Comparison of ENCODE assay signal across 10 mouse cellular contexts in genomic region chr17:42975312-42975996, GRCm38 (mm10). TPM values are rescaled to one million over a fixed set of nuclear protein-coding genes. Genes with fewer than 3 reads are reported as not detected.
DNase-seq lines count a peak whose midpoint lies in the region; ATAC-seq and TF ChIP-seq lines count a peak whose summit lies in the region.
"Had no signal": no experiment of that assay in that cellular context is flagged by ENCODE, and none has a peak within 500 bp of the region (broad histone marks: within the 10 kb centered on the region; RNA-seq: fewer than 3 reads in every experiment).

No protein-coding gene starts in this region.

- TF ChIP-seq POLR2A in kidney, adult 2 months (IDR thresholded peaks at IDR 0.05; ENCODE audit: low read depth, low read length): no peak

- no peak overlapping the region for H3K27ac ChIP-seq in kidney, postnatal 0 days
- no peak overlapping the region for H3K27ac ChIP-seq in kidney, adult 2 months (ENCODE audit: insufficient read depth, low read depth, low read length)
- H3K27ac ChIP-seq: macrophage; neural tube, embryonic 12.5 days had no signal

- H3K4me3 ChIP-seq in kidney, postnatal 0 days (replicated peaks; ENCODE audit: low read depth, low read length): no peak overlapping the region
- no peak overlapping the region for H3K4me3 ChIP-seq in kidney, adult 2 months (ENCODE audit: insufficient read depth, low read depth, low read length)
- H3K4me3 ChIP-seq: neural tube, embryonic 12.5 days had no signal

- no peaks in the 10 kb centered on the region for H3K36me3 ChIP-seq in kidney, postnatal 0 days (ENCODE audit: insufficient read depth, low read length)
- H3K36me3 ChIP-seq in kidney, adult 2 months (ENCODE audit: control insufficient read depth, insufficient read depth, low read length): no peaks in the 10 kb centered on the region
- H3K36me3 ChIP-seq: neural tube, embryonic 12.5 days had no signal

- no peaks in the 10 kb centered on the region for H3K27me3 ChIP-seq in kidney, postnatal 0 days (ENCODE audit: insufficient read depth, low read length)
- H3K27me3 ChIP-seq in kidney, adult 2 months (replicated peaks; ENCODE audit: control insufficient read depth, insufficient read depth, low read length): no peaks in the 10 kb centered on the region
- H3K27me3 ChIP-seq: neural tube, embryonic 12.5 days had no signal

- peak; percentile 13 for DNase-seq in adrenal gland, postnatal 10 days
- no peak for DNase-seq in adrenal gland, postnatal 4 days (ENCODE audit: low spot score in 2 of 2)
- peak; percentile 67 for DNase-seq in kidney, postnatal 0 days (ENCODE audit: low spot score)
- no peak for DNase-seq in kidney, adult 2 months
- DNase-seq in heart, postnatal 10 days: peak; percentile 26 to 44
- DNase-seq in lung, postnatal 25 days (ENCODE audit: low spot score): peak; percentile 59
- DNase-seq in T-cell, adult 2 months (ENCODE audit: low spot score): no peak
- DNase-seq in layer of hippocampus, postnatal 36 days: no peak

- ATAC-seq in kidney, postnatal 0 days (replicated peaks; ENCODE audit: low FRiP score, low read depth): no peak; the same call in 1 of the 2 replicates

- H3K4me1 ChIP-seq in kidney, postnatal 0 days (replicated peaks; ENCODE audit: insufficient read depth, low read length): 0 out of 2 replicates have a peak, but pooled peaks cover 3% of the 10 kb centered on the region
- no peaks in the 10 kb centered on the region for H3K4me1 ChIP-seq in kidney, adult 2 months (ENCODE audit: control insufficient read depth, insufficient read depth, low read length)

- WGBS in kidney, postnatal 0 days: 38% methylated on average over 18 of the region's 18 CpGs
- WGBS in kidney, adult 2 months: 47% methylated on average over 18 of the region's 18 CpGs

- no peaks in the 10 kb centered on the region for H3K9me3 ChIP-seq in kidney, postnatal 0 days (replicated peaks; ENCODE audit: low read length)
- H3K9me3 ChIP-seq: neural tube, embryonic 12.5 days had no signal

- peak overlapping the region; percentile 2; the same call in 1 of the 2 replicates for H3K4me2 ChIP-seq in kidney, postnatal 0 days (ENCODE audit: low read length)
- H3K4me2 ChIP-seq: neural tube, embryonic 12.5 days had no signal

- H3K9ac ChIP-seq in kidney, postnatal 0 days (ENCODE audit: low read depth, low read length): no peak overlapping the region
- H3K9ac ChIP-seq: neural tube, embryonic 12.5 days had no signal

- intact Hi-C loops in heart, postnatal 10 days (cut with DNase I): no loop called here

- TF ChIP-seq CTCF in kidney, postnatal 0 days (IDR thresholded peaks at IDR 0.05; ENCODE audit: low read depth): no peak
- no peak for TF ChIP-seq CTCF in kidney, adult 2 months (conservative IDR thresholded peaks at IDR 0.05; ENCODE audit: insufficient read depth, insufficient read length, low read depth, low read length)

RNA-seq across cellular contexts. Expression of gene Tnfrsf21, which starts 40.9 kb away (rescaled TPM):
- 10 to 100 TPM; 12.6 to 14.7 TPM for total RNA-seq in adrenal gland, postnatal 10 days (2021)
- total RNA-seq in adrenal gland, postnatal 4 days (2021): 10 to 100 TPM; 11.0 to 19.9 TPM
- 52.6 and 53.7 TPM in 2 replicates for polyA plus RNA-seq in kidney, postnatal 0 days (2015; fragmentation: Nextera tagmentation; extraction: Ambion mirVana)
- polyA plus RNA-seq in kidney, adult 2 months (2012; rRNA removed): 178 and 213 TPM in 2 replicates
- 10 to 100 TPM; 16.0 to 20.2 TPM for total RNA-seq in heart, postnatal 10 days (2021)
- 100 to 1,000 TPM; 119 to 127 TPM for total RNA-seq in layer of hippocampus, postnatal 36 days (2021)

Comparison
In these comparisons a context has a peak if more than half of its experiments do, and no peak if none do; other contexts are left out.
1. DNase-seq: peak in adrenal gland, postnatal 10 days (single experiment), kidney, postnatal 0 days (single experiment), heart, postnatal 10 days (2 of 2) and lung, postnatal 25 days (single experiment); none in adrenal gland, postnatal 4 days (0 of 2), kidney, adult 2 months (single experiment), T-cell, adult 2 months (single experiment) and layer of hippocampus, postnatal 36 days (0 of 2).
2. RNA of gene Tnfrsf21, which starts 40.9 kb away (total RNA-seq): 119 to 127 TPM in layer of hippocampus, postnatal 36 days; 16.0 to 20.2 TPM in heart, postnatal 10 days, 11.0 to 19.9 TPM in adrenal gland, postnatal 4 days and 12.6 to 14.7 TPM in adrenal gland, postnatal 10 days; every median in the first group is over 4 times any median in the second.